ENCODE assay signal across 24 mouse cellular contexts in genomic region chr8:8938536-8938935, GRCm38 (mm10).
DNase-seq lines count a peak whose midpoint lies in the region; ATAC-seq and TF ChIP-seq lines count a peak whose summit lies in the region.
"Had no signal": no experiment of that assay in that cellular context is flagged by ENCODE, and none has a peak within 500 bp of the region (broad histone marks: within the 10 kb centered on the region; RNA-seq: fewer than 3 reads in every experiment).

No protein-coding gene starts in this region.

- no peaks in the 10 kb centered on the region for H3K27me3 ChIP-seq in intestine, embryonic 14.5 days (replicated peaks; ENCODE audit: control insufficient read depth, insufficient read depth, low read length)
- no peaks in the 10 kb centered on the region for H3K27me3 ChIP-seq in intestine, embryonic 16.5 days (replicated peaks; ENCODE audit: control insufficient read depth, insufficient read depth, low read length)
- 0 out of 2 replicates have a peak, but pooled peaks cover 6% of the 10 kb centered on the region for H3K27me3 ChIP-seq in forebrain, embryonic 12.5 days
- H3K27me3 ChIP-seq: CH12.LX; embryonic facial prominence, embryonic 12.5 days had no signal

- H3K9me3 ChIP-seq in intestine, embryonic 14.5 days (ENCODE audit: control insufficient read depth, low read length), result no peaks in the 10 kb centered on the region
- no peaks in the 10 kb centered on the region for H3K9me3 ChIP-seq in intestine, embryonic 16.5 days (ENCODE audit: control insufficient read depth, low read length)
- H3K9me3 ChIP-seq in ES-E14 (ENCODE audit: control insufficient read depth, insufficient read depth, low read depth, low read length), result no peaks in the 10 kb centered on the region
- no peaks in the 10 kb centered on the region for H3K9me3 ChIP-seq in forebrain, embryonic 12.5 days
- H3K9me3 ChIP-seq: embryonic facial prominence, embryonic 10.5 days; embryonic facial prominence, embryonic 12.5 days had no signal

- 85% methylated on average over 7 of the region's 7 CpGs for WGBS in intestine, embryonic 14.5 days
- whole genome bisulfite sequencing in intestine, embryonic 16.5 days, result 79% methylated on average over 7 of the region's 7 CpGs
- WGBS in forebrain, embryonic 12.5 days, result 84% methylated on average over 7 of the region's 7 CpGs

- H3K4me3 ChIP-seq in intestine, embryonic 14.5 days (ENCODE audit: low read depth, low read length), result no peak overlapping the region
- H3K4me3 ChIP-seq in intestine, embryonic 16.5 days (ENCODE audit: low read length), result no peak overlapping the region
- peak overlapping the region in 1 of 2 experiments; percentile 45; a peak in 2 of 4 replicates for H3K4me3 ChIP-seq in ES-E14 (ENCODE audit: insufficient read depth in 1 of 2, low read depth in 1 of 2, low read length in 2 of 2, poor library complexity in 1 of 2, severe bottlenecking in 1 of 2)
- no peak overlapping the region for H3K4me3 ChIP-seq in forebrain, embryonic 12.5 days (replicated peaks)
- H3K4me3 ChIP-seq: embryonic facial prominence, embryonic 10.5 days; embryonic facial prominence, embryonic 12.5 days had no signal

- in situ Hi-C loops in ES-E14 (cut with MboI; ENCODE audit: low sequenced_read_pairs in 2 of 2, unreplicated experiment in 2 of 2), result no loop called here

- intact Hi-C loops in left cerebral cortex, postnatal 10 days (cut with DNase I), result no loop called here

- ATAC-seq in intestine, embryonic 14.5 days (replicated peaks; ENCODE audit: low FRiP score, low TSS enrichment, low read depth), result no peak
- no peak for ATAC-seq in intestine, embryonic 16.5 days
- no peak for ATAC-seq in forebrain, embryonic 12.5 days (ENCODE audit: low FRiP score)
- ATAC-seq: activated CD4-positive, CD25-positive, alpha-beta regulatory T cell, adult 4 months; CD4-positive, CD25-positive, alpha-beta regulatory T cell, adult 4 months; forebrain, embryonic 14.5 days; forebrain, embryonic 16.5 days had no signal

- H3K4me2 ChIP-seq in intestine, embryonic 14.5 days (ENCODE audit: low read length), result no peak overlapping the region
- H3K4me2 ChIP-seq in intestine, embryonic 16.5 days (ENCODE audit: low read depth, low read length), result no peak overlapping the region
- no peak overlapping the region for H3K4me2 ChIP-seq in forebrain, embryonic 12.5 days
- H3K4me2 ChIP-seq: embryonic facial prominence, embryonic 12.5 days had no signal

- no peaks in the 10 kb centered on the region for H3K4me1 ChIP-seq in intestine, embryonic 14.5 days (replicated peaks; ENCODE audit: control insufficient read depth, insufficient read depth, low read length)
- H3K4me1 ChIP-seq in intestine, embryonic 16.5 days (ENCODE audit: control insufficient read depth, insufficient read depth, low read length), result no peaks in the 10 kb centered on the region
- no peaks in the 10 kb centered on the region for H3K4me1 ChIP-seq in ES-E14 (ENCODE audit: control insufficient read depth in 2 of 2, insufficient read depth in 2 of 2, low read length in 2 of 2, poor library complexity in 1 of 2)
- H3K4me1 ChIP-seq in forebrain, embryonic 12.5 days, result peaks cover 10% of the 10 kb centered on the region; the same call in 1 of the 2 replicates
- H3K4me1 ChIP-seq: embryonic facial prominence, embryonic 12.5 days had no signal

- H3K27ac ChIP-seq in intestine, embryonic 14.5 days (ENCODE audit: low read depth), result no peak overlapping the region
- H3K27ac ChIP-seq in intestine, embryonic 16.5 days (ENCODE audit: low read length), result no peak overlapping the region
- H3K27ac ChIP-seq in ES-E14 (ENCODE audit: insufficient read depth, low read depth, low read length, poor library complexity, severe bottlenecking), result no peak overlapping the region
- no peak overlapping the region for H3K27ac ChIP-seq in forebrain, embryonic 12.5 days
- H3K27ac ChIP-seq: embryonic facial prominence, embryonic 10.5 days; embryonic facial prominence, embryonic 12.5 days had no signal

- H3K9ac ChIP-seq in intestine, embryonic 14.5 days (ENCODE audit: low read length), result no peak overlapping the region
- no peak overlapping the region for H3K9ac ChIP-seq in intestine, embryonic 16.5 days (ENCODE audit: low read depth, low read length)
- no peak overlapping the region; the same call in 1 of the 2 replicates for H3K9ac ChIP-seq in ES-E14 (ENCODE audit: insufficient read depth, low read depth, low read length, poor library complexity, severe bottlenecking)
- H3K9ac ChIP-seq in forebrain, embryonic 12.5 days, result no peak overlapping the region
- H3K9ac ChIP-seq: embryonic facial prominence, embryonic 12.5 days had no signal

- DNase-seq in heart, adult 11 months, result peak; percentile 61
- no peak for DNase-seq in heart, adult 18-20 months
- peak; percentile 20 for DNase-seq in intestine, embryonic 14.5 days (ENCODE audit: low spot score)
- DNase-seq in ES-E14 (ENCODE audit: low read depth, low spot score), result peak; percentile 17
- DNase-seq in ZHBTc4 (ENCODE audit: low read depth, low spot score), result peak; percentile 53
- DNase-seq in left cerebral cortex, postnatal 10 days (ENCODE audit: extremely low spot score in 1 of 2, low spot score in 2 of 2), result no peak
- DNase-seq: adrenal gland, adult 8-10 months; adrenal gland, postnatal 14 days; adrenal gland, postnatal 36 days; B cell, adult 2 months; cerebellum, adult 11-12 months; cerebellum, adult 2 months; cerebellum, adult 9-10 months; cerebellum, postnatal 10 days; cerebellum, postnatal 25 days had no signal

- no peaks in the 10 kb centered on the region for H3K36me3 ChIP-seq in intestine, embryonic 14.5 days (ENCODE audit: control insufficient read depth, insufficient read depth, low read length)
- no peaks in the 10 kb centered on the region for H3K36me3 ChIP-seq in intestine, embryonic 16.5 days (ENCODE audit: control insufficient read depth, insufficient read depth, low read length)
- no peaks in the 10 kb centered on the region for H3K36me3 ChIP-seq in ES-E14 (ENCODE audit: control insufficient read depth, insufficient read depth, low read length, poor library complexity, severe bottlenecking)
- H3K36me3 ChIP-seq in forebrain, embryonic 12.5 days (replicated peaks), result no peaks in the 10 kb centered on the region
- H3K36me3 ChIP-seq: embryonic facial prominence, embryonic 10.5 days; embryonic facial prominence, embryonic 12.5 days had no signal

TF ChIP-seq in ES-E14, 5 proteins besides CTCF, POLR2A, EP300 and RAD21:
- TF ChIP-seq ZNF384 (IDR thresholded peaks at IDR 0.05; ENCODE audit: low read depth, low read length), result no peak
- no peak for TF ChIP-seq ZC3H11A (IDR thresholded peaks at IDR 0.05; ENCODE audit: borderline replicate concordance, low read depth, low read length)
- no peak for TF ChIP-seq CHD2 (IDR thresholded peaks at IDR 0.05; ENCODE audit: low read depth, low read length)
- no peak for TF ChIP-seq MAFK (IDR thresholded peaks at IDR 0.05; ENCODE audit: insufficient read depth, low read depth, low read length)

Comparison
In these comparisons a context has a peak if more than half of its experiments do, and no peak if none do; other contexts are left out.
1. DNase-seq: peak in heart, adult 11 months (single experiment), intestine, embryonic 14.5 days (single experiment), ES-E14 (single experiment) and ZHBTc4 (single experiment); none in heart, adult 18-20 months (0 of 2) and left cerebral cortex, postnatal 10 days (0 of 2).